Mouse (Mus musculus) T-cell, adult 2 months (primary cell): ENCODE data around the gene Fam111a.
A peak's percentile ranks its signal among the peaks of the same experiment; 100 is the strongest.
"Not testable (repeated sequence)": the region's sequence is repeated elsewhere in the genome, so short reads cannot be mapped to it uniquely, and the experiment has no call there.

Experiments
- DNase-seq: peaks from one replicate; pipeline ENCODE4 v3.0.0; 2022; ENCODE audit warnings: low spot score

Gene Fam111a

GRCm38 (mm10) chr19:12545440-12545839 lies at the start of gene Fam111a:
Gene Fam111a (plus strand): TSS chr19:12545740.
- not testable (repeated sequence) for DNase-seq

- no peak for DNase-seq
Measured at GRCm38 (mm10) chr19:12496241-12496640, 49.3 kb upstream of the Fam111a start.

GRCm38 (mm10) chr19:12497909-12498308 lies 47.6 kb upstream of the Fam111a start:
- DNase-seq, result no peak

GRCm38 (mm10) chr19:12498321-12498720 lies 47.2 kb upstream of the Fam111a start:
- DNase-seq, result no peak

DNA sequence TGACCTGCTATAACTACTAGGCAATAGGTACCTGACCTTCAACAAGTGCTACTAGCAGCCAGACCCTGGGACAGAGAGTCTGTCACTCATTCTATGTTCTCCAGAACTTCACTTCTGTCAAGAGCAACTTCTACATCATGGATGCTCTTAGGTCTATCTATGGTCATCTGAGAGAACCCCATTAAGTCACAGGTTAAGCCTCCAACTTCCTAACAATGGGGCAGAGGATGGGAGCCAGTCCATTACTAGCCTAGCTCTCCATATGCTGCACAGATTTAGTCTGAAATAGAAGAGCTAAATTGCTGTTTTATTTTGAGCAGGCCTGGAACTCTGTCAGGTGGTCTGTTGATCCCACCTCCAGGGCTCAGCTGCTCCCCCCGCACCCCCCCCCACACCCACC lies 46.6 kb upstream of the Fam111a start:
- no peak for DNase-seq

DNA sequence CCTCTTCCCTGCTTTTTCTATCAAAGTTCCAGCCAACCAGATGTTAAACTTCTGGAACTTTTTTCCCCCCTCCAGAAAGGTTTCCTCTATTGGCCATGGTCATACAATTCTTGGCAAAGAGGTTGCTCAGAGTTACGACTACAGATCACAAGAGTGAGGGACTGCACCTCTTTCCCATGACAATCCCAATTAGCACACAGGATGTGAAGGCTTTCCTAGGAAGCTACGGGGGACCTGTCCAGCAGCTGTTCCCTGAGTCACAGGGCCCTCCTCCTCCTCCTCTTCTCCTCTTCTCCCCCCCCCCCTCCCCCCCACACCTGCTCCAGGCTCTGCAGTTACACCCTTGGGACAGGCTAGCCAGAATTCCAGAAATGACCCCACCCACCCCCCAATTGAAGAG lies 46.1 kb upstream of the Fam111a start:
- no peak for DNase-seq

DNA sequence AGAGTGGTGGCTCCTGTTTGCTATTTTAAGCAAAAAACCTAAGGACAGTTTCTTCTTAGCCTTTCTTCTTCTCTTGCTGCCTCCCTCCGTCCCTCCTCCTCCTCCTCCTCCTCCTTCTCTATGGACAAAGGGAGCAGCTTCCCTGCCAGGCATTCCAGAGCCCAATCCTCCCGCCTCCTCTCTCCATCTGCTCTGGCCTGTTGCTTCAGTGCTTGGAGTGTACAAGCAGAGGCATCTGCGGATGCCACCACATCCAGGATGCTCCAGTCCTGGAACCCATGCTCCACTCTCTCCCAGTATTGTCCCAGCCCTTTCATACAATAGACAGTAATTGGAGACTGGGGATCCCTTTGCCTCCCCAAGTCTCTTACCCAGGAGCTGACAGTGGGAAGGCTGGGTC lies 45.4 kb upstream of the Fam111a start:
- no peak for DNase-seq

- DNase-seq, result peak; percentile 6
Measured at GRCm38 (mm10) chr19:12500881-12501311, 44.6 kb upstream of the Fam111a start.

- DNase-seq, result peak; percentile 90
Measured at GRCm38 (mm10) chr19:12501370-12502347, 43.9 kb upstream of the Fam111a start, which contains the start of gene Dtx4. Gene Dtx4 (minus strand): TSS chr19:12501454.

- DNase-seq, result no peak
Measured at GRCm38 (mm10) chr19:12502756-12503155, 42.8 kb upstream of the Fam111a start.

DNA sequence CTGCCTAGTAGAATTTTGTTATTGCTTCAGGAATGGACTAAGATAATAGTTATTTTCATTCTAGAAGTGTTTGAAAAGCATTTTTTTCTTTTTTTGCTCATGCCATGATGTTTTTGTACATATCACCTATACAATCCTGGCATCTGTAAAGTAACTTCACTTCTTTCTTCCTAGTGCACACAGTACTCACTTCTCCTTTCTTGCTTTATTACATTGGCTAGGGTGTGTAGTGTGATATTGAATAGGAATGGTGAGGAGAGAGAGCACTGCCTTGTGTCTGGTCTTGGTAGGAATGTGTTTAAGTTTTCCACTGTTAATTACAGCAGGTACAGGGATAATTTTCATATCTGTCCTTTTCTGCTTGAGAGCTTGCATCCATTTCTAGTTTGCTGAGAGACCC lies 30.9 kb upstream of the Fam111a start:
- no peak for DNase-seq

- DNase-seq, result peak; percentile 62
Measured at GRCm38 (mm10) chr19:12517671-12518540, 27.6 kb upstream of the Fam111a start.

DNA sequence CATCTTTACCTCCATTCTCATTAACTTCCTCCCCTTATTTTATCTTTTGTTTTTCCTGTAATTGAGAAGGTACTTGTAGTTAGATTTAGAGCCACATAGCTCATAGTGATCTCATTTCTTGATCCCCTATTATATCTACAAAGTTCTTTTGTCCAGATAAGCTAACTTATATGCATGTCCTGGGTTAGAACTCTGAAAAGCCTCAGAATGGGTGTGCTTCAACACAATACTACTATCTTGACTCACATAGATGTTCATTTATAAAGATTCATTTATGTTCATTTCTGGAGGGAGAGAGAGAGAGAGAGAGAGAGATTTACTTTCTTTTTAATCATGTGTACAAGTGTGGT lies 27.0 kb upstream of the Fam111a start:
- DNase-seq, result no peak

GRCm38 (mm10) chr19:12523377-12523776 lies 22.2 kb upstream of the Fam111a start:
- DNase-seq, result no peak

DNA sequence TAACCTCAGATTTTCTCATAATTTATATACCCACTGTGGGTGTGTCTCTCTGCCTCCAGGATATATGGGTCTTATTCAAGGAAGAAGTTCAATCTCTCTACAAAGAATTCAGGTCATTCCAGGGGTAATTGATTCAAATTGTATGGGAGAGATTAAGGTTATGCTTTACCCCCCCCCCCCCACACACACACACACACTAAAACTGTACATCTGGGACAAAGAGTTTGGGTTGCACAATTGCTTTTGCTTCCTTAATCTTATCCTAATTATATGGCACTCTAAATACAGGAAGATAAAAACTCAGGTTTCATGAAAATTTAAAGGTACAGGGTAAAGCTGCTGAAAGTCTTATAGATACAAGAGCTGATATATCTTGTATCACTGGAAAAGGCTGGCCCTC lies 8.4 kb upstream of the Fam111a start:
- DNase-seq, result no peak

DNA sequence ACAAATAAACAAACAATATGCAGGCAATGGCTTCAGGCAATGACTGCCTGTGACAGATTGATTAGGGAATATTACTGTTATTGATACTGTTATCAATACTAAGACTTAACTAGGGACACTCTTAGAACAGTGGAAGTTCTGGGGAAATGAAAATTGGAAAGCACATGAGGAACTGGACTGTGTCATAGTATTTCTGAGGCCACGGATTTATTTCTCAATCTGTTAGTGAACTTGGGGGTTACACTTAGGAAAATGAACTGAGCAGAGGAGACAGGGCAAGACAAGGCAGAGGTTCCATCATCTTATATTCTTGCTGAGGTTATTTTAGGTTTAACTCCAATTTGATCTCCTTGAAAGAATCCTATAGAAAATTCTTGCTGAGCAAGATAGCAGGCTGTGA lies 5.6 kb upstream of the Fam111a start:
- no peak for DNase-seq

DNA sequence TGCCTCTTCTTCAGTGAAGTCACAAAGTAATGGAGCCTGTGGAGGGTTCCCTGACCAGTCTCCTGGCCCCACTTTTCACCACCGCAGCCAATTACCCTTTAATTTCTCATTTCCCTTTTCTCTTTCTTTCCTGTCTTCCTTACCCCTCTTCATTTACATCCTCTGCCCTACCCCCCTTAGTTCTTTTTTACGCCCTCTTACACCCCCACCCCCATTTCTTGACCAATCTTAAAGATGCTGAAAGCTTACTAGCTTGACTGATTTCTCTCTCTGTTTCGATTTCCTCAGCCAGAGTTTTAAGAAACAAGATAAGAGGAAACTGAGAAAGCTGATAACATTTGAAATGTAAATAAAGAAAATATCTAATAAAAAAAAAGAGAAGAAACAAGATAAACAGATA lies 4.8 kb upstream of the Fam111a start:
- DNase-seq, result no peak

DNA sequence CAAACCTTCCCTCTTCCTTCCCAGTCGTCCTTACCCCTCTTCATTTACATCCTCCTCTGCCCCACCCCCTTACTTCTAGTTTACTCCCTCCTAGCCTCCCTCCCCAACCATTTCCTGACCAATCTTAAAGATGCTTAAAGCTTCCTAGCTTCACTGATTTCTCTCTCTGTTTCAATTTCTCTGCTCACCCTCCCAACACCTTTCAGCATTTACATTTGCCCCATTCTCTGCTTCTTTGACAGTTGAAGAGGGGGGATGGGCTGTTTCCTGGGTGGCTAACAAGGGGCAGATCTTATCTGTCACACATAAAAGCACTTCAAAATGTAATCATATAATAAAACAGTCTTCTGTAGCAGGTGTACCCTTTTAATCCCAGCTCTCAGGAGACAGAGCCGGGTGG lies 3.9 kb upstream of the Fam111a start:
- DNase-seq, result peak; percentile 79

GRCm38 (mm10) chr19:12549166-12549565 lies 3.6 kb downstream of the Fam111a start:
- peak; percentile 21 for DNase-seq

DNA sequence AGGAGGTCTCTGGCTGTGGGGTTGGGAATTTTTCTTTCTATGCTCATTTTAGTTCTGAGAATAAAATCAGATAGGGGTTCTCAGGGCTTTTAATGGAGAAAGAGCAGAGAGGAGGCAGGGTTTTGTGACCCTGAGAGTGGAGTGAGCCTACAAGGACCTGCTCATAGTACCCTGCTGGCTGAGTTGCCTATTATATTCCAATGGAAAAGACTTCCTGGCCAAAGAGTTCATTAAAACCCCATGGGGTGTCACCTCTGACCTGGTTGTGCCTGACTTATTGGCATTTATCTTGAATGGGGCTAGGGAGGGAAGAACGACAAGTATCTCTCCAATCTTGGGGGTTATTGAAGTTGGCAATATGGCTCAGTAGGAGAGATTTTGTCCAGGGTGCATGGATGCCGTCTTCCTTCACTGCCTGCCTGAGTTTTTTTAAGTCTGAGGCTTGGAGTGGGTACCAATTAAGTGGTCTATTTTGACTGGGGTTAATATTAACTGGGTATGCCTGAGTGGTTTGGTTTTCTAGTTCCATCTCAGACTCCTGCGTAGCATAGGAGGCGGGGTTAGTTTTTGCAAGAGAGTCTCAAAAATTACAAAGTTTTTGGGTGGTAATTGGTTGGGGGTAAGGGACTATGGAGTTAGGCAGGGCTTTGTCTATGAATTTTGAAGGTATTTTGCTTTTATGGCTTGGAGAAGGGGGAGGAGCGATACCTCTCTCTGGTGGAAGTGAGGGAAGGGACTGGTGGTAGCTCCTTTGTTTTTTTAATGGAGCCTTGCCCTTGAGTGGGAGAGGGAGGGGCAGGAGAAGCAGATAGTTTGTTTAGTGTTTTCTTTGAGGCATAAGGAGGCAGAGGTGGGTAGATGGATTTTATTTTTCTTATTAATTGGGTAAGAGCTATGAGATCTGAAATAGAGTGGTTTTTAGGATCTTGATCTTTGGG lies 4.7 kb downstream of the Fam111a start:
- no peak for DNase-seq

- no peak for DNase-seq
Measured at GRCm38 (mm10) chr19:12556293-12556692, 10.8 kb downstream of the Fam111a start.

- DNase-seq, result no peak
Measured at GRCm38 (mm10) chr19:12558219-12558618, 12.7 kb downstream of the Fam111a start.
